Mouse (Mus musculus): ENCODE measurements around the gene Ylpm1. TPM values are rescaled to one million over a fixed set of nuclear protein-coding genes. Genes with fewer than 3 reads are reported as not detected.

Gene Ylpm1
- total RNA-seq (2014; rRNA removed) (43.2 and 70.1 TPM in 2 replicates), polyA plus RNA-seq (2015; fragmentation: Nextera tagmentation; extraction: Ambion mirVana) (23.0 and 29.2 TPM in 2 replicates)

- WGBS: under 1% methylated on average over 45 of the region's 45 CpGs
- H3K4me3 ChIP-seq (ENCODE audit: low read depth, low read length): peak within 1 kb of the TSS; percentile 92
- H3K9ac ChIP-seq (replicated peaks; ENCODE audit: low read length, poor library complexity, severe bottlenecking): peak within 1 kb of the TSS; percentile 96
These were observed at the start of gene Ylpm1 for GRCm38 (mm10) chr12:84996083-84996496. TSS of gene Ylpm1 (plus strand) at chr12:84996321.

GRCm38 (mm10) chr12:84947894-84948583 lies 48.1 kb upstream of the Ylpm1 start:
- ATAC-seq (ENCODE audit: low FRiP score) (no peak), DNase-seq (ENCODE audit: low spot score) (no peak)
- H3K4me1 ChIP-seq (ENCODE audit: insufficient read depth, low read length): no peaks in the 10 kb centered on the region
- TF ChIP-seq CTCF (IDR thresholded peaks at IDR 0.05): no peak
- H3K4me3 ChIP-seq (ENCODE audit: low read depth, low read length): no peak overlapping the region
- WGBS: 79% methylated on average over 2 of the region's 2 CpGs
- no peaks in the 10 kb centered on the region for H3K9me3 ChIP-seq (ENCODE audit: low read length)
- no peak overlapping the region for H3K27ac ChIP-seq (ENCODE audit: low read depth, low read length)
- no peak overlapping the region for H3K4me2 ChIP-seq (ENCODE audit: low read depth, low read length, poor library complexity, severe bottlenecking)
- no peaks in the 10 kb centered on the region for H3K27me3 ChIP-seq (ENCODE audit: insufficient read depth, low read length)
- H3K9ac ChIP-seq (replicated peaks; ENCODE audit: low read length, poor library complexity, severe bottlenecking): no peak overlapping the region
- peaks cover 36% of the 10 kb centered on the region for H3K36me3 ChIP-seq (ENCODE audit: insufficient read depth, low read length)

More at GRCm38 (mm10) chr12:84996083-84996496, at the start of gene Ylpm1:
- Histone ChIP-seq H3K9me3 (ENCODE audit: low read length) (no peaks in the 10 kb centered on the region), H3K27ac (ENCODE audit: low read depth, low read length) (peak within 1 kb of the TSS; percentile 89), H3K4me2 (ENCODE audit: low read depth, low read length, poor library complexity, severe bottlenecking) (peak within 1 kb of the TSS; percentile 79), H3K27me3 (ENCODE audit: insufficient read depth, low read length) (no peaks in the 10 kb centered on the region), H3K4me1 (ENCODE audit: insufficient read depth, low read length) (peaks cover 11% of the 10 kb centered on the region), H3K36me3 (ENCODE audit: insufficient read depth, low read length) (no peaks in the 10 kb centered on the region)
- DNase-seq (ENCODE audit: low spot score): peak; percentile 98
- TF ChIP-seq CTCF (IDR thresholded peaks at IDR 0.05): peak; percentile 79
- ATAC-seq (ENCODE audit: low FRiP score): peak; percentile 96

GRCm38 (mm10) chr12:84948584-84949285 lies 47.4 kb upstream of the Ylpm1 start:
- DNase-seq (ENCODE audit: low spot score): no peak
- ATAC-seq (ENCODE audit: low FRiP score): no peak
- Histone ChIP-seq H3K36me3 (ENCODE audit: insufficient read depth, low read length) (peaks cover 31% of the 10 kb centered on the region), H3K4me3 (ENCODE audit: low read depth, low read length) (no peak overlapping the region), H3K27ac (ENCODE audit: low read depth, low read length) (no peak overlapping the region), H3K4me1 (ENCODE audit: insufficient read depth, low read length) (no peaks in the 10 kb centered on the region), H3K27me3 (ENCODE audit: insufficient read depth, low read length) (no peaks in the 10 kb centered on the region), H3K9me3 (ENCODE audit: low read length) (no peaks in the 10 kb centered on the region), H3K9ac (replicated peaks; ENCODE audit: low read length, poor library complexity, severe bottlenecking) (no peak overlapping the region), H3K4me2 (ENCODE audit: low read depth, low read length, poor library complexity, severe bottlenecking) (no peak overlapping the region)
- WGBS: 93% methylated on average over 6 of the region's 6 CpGs
- no peak for TF ChIP-seq CTCF (IDR thresholded peaks at IDR 0.05)

GRCm38 (mm10) chr12:84950763-84951162 lies 45.4 kb upstream of the Ylpm1 start:
- Histone ChIP-seq H3K9me3 (ENCODE audit: low read length) (no peaks in the 10 kb centered on the region), H3K4me2 (ENCODE audit: low read depth, low read length, poor library complexity, severe bottlenecking) (no peak overlapping the region), H3K4me3 (ENCODE audit: low read depth, low read length) (no peak overlapping the region), H3K27me3 (ENCODE audit: insufficient read depth, low read length) (no peaks in the 10 kb centered on the region), H3K36me3 (ENCODE audit: insufficient read depth, low read length) (peaks cover 24% of the 10 kb centered on the region), H3K4me1 (ENCODE audit: insufficient read depth, low read length) (no peaks in the 10 kb centered on the region), H3K27ac (ENCODE audit: low read depth, low read length) (no peak overlapping the region), H3K9ac (replicated peaks; ENCODE audit: low read length, poor library complexity, severe bottlenecking) (no peak overlapping the region)
- 93% methylated on average over 6 of the region's 6 CpGs for WGBS
- no peak for TF ChIP-seq CTCF (IDR thresholded peaks at IDR 0.05)
- ATAC-seq (ENCODE audit: low FRiP score) (no peak), DNase-seq (ENCODE audit: low spot score) (no peak)

GRCm38 (mm10) chr12:84951531-84951930 lies 44.6 kb upstream of the Ylpm1 start:
- no peaks in the 10 kb centered on the region for H3K4me1 ChIP-seq (ENCODE audit: insufficient read depth, low read length)
- no peak overlapping the region for H3K4me3 ChIP-seq (ENCODE audit: low read depth, low read length)
- TF ChIP-seq CTCF (IDR thresholded peaks at IDR 0.05): no peak
- no peak for DNase-seq (ENCODE audit: low spot score)
- no peak for ATAC-seq (ENCODE audit: low FRiP score)
- peaks cover 21% of the 10 kb centered on the region for H3K36me3 ChIP-seq (ENCODE audit: insufficient read depth, low read length)
- no peaks in the 10 kb centered on the region for H3K27me3 ChIP-seq (ENCODE audit: insufficient read depth, low read length)
- no peak overlapping the region for H3K4me2 ChIP-seq (ENCODE audit: low read depth, low read length, poor library complexity, severe bottlenecking)
- WGBS: 47% methylated on average over 8 of the region's 8 CpGs
- H3K9me3 ChIP-seq (ENCODE audit: low read length): no peaks in the 10 kb centered on the region
- no peak overlapping the region for H3K9ac ChIP-seq (replicated peaks; ENCODE audit: low read length, poor library complexity, severe bottlenecking)
- H3K27ac ChIP-seq (ENCODE audit: low read depth, low read length): no peak overlapping the region

- DNase-seq (ENCODE audit: low spot score) (no peak), ATAC-seq (ENCODE audit: low FRiP score) (no peak)
- TF ChIP-seq CTCF (IDR thresholded peaks at IDR 0.05): no peak
- Histone ChIP-seq H3K27ac (ENCODE audit: low read depth, low read length) (no peak overlapping the region), H3K27me3 (ENCODE audit: insufficient read depth, low read length) (no peaks in the 10 kb centered on the region), H3K4me2 (ENCODE audit: low read depth, low read length, poor library complexity, severe bottlenecking) (no peak overlapping the region), H3K36me3 (ENCODE audit: insufficient read depth, low read length) (peaks cover 18% of the 10 kb centered on the region), H3K4me3 (ENCODE audit: low read depth, low read length) (no peak overlapping the region), H3K9ac (replicated peaks; ENCODE audit: low read length, poor library complexity, severe bottlenecking) (no peak overlapping the region), H3K9me3 (ENCODE audit: low read length) (no peaks in the 10 kb centered on the region), H3K4me1 (ENCODE audit: insufficient read depth, low read length) (no peaks in the 10 kb centered on the region)
- 71% methylated on average over 1 of the region's 1 CpGs for WGBS
These were observed 43.8 kb upstream of the Ylpm1 start for GRCm38 (mm10) chr12:84952351-84952750.
